8 mouse cellular contexts compared by ENCODE assay signal in genomic region chr14:33695362-33695982, GRCm38 (mm10).
DNase-seq lines count a peak whose midpoint lies in the region; ATAC-seq and TF ChIP-seq lines count a peak whose summit lies in the region.

No protein-coding gene starts in this region.

- no peak overlapping the region for H3K4me3 ChIP-seq in kidney, postnatal 0 days (replicated peaks; ENCODE audit: low read depth, low read length)
- no peak overlapping the region for H3K4me3 ChIP-seq in limb, embryonic 14.5 days (replicated peaks; ENCODE audit: low read length)
- no peak overlapping the region for H3K4me3 ChIP-seq in olfactory bulb, adult 2 months (ENCODE audit: insufficient read depth, low read depth, low read length)

- TF ChIP-seq CTCF in kidney, postnatal 0 days (IDR thresholded peaks at IDR 0.05; ENCODE audit: low read depth) = peak; percentile 97
- TF ChIP-seq CTCF in olfactory bulb, adult 2 months (IDR thresholded peaks at IDR 0.05; ENCODE audit: insufficient read depth, low read depth, low read length) = peak; percentile 94

- H3K27ac ChIP-seq in kidney, postnatal 0 days = no peak overlapping the region
- H3K27ac ChIP-seq in limb, embryonic 14.5 days (replicated peaks; ENCODE audit: low read depth, low read length) = no peak overlapping the region
- no peak overlapping the region for H3K27ac ChIP-seq in olfactory bulb, adult 2 months (ENCODE audit: insufficient read depth, low read depth, low read length)

- H3K9ac ChIP-seq in kidney, postnatal 0 days (ENCODE audit: low read depth, low read length) = no peak overlapping the region
- no peak overlapping the region for H3K9ac ChIP-seq in limb, embryonic 14.5 days (ENCODE audit: low read depth, low read length, severe bottlenecking)

- 15% methylated on average over 8 of the region's 8 CpGs for WGBS in kidney, postnatal 0 days
- 16% methylated on average over 8 of the region's 8 CpGs for WGBS in limb, embryonic 14.5 days
- WGBS in olfactory bulb, adult 2 months = 19% methylated on average over 8 of the region's 8 CpGs

- no peaks in the 10 kb centered on the region for H3K36me3 ChIP-seq in kidney, postnatal 0 days (ENCODE audit: insufficient read depth, low read length)
- H3K36me3 ChIP-seq in limb, embryonic 14.5 days (ENCODE audit: control insufficient read depth, insufficient read depth, low read length) = no peaks in the 10 kb centered on the region

- peak; percentile 54 for DNase-seq in 3T3-L1 (ENCODE audit: low read depth, low spot score)
- peak; percentile 72 for DNase-seq in adrenal gland, adult 2 months
- DNase-seq in embryo, embryonic 11.5 days (ENCODE audit: low read depth, low spot score) = peak; percentile 69
- peak; percentile 75 for DNase-seq in heart, adult 8-10 months (ENCODE audit: low spot score)
- DNase-seq in kidney, postnatal 0 days (ENCODE audit: low spot score) = peak; percentile 81
- DNase-seq in limb, embryonic 14.5 days (ENCODE audit: low spot score) = peak; percentile 73
- peak; percentile 76 for DNase-seq in thymus, postnatal 4 days

- no peaks in the 10 kb centered on the region for H3K9me3 ChIP-seq in kidney, postnatal 0 days (replicated peaks; ENCODE audit: low read length)
- no peaks in the 10 kb centered on the region for H3K9me3 ChIP-seq in limb, embryonic 14.5 days (ENCODE audit: control insufficient read depth, low read length)

- H3K4me1 ChIP-seq in kidney, postnatal 0 days (replicated peaks; ENCODE audit: insufficient read depth, low read length) = no peaks in the 10 kb centered on the region
- peaks cover 20% of the 10 kb centered on the region for H3K4me1 ChIP-seq in limb, embryonic 14.5 days (ENCODE audit: control insufficient read depth, insufficient read depth, low read length)
- no peaks in the 10 kb centered on the region for H3K4me1 ChIP-seq in olfactory bulb, adult 2 months (ENCODE audit: control insufficient read depth, insufficient read depth, low read length)

- peak; percentile 50; the same call in 1 of the 2 replicates for ATAC-seq in kidney, postnatal 0 days (replicated peaks; ENCODE audit: low FRiP score, low read depth)
- ATAC-seq in limb, embryonic 14.5 days (ENCODE audit: low FRiP score, low read depth) = peak; percentile 45

- no peak overlapping the region for H3K4me2 ChIP-seq in kidney, postnatal 0 days (ENCODE audit: low read length)
- no peak overlapping the region for H3K4me2 ChIP-seq in limb, embryonic 14.5 days (replicated peaks; ENCODE audit: low read depth, low read length, severe bottlenecking)

- TF ChIP-seq POLR2A in limb, embryonic 14.5 days (IDR thresholded peaks at IDR 0.05; ENCODE audit: borderline replicate concordance, extremely low read depth, insufficient read depth, insufficient read length) = no peak
- TF ChIP-seq POLR2A in olfactory bulb, adult 2 months (IDR thresholded peaks at IDR 0.05; ENCODE audit: insufficient read depth, low read depth, low read length) = no peak

- H3K27me3 ChIP-seq in kidney, postnatal 0 days (ENCODE audit: insufficient read depth, low read length) = no peaks in the 10 kb centered on the region
- no peaks in the 10 kb centered on the region for H3K27me3 ChIP-seq in limb, embryonic 14.5 days (ENCODE audit: control insufficient read depth, insufficient read depth, low read length)
